Mouse (Mus musculus) liver, adult (tissue): Measurements from ENCODE around the gene Nipal1.

Experiments used
- GATA4 ChIP-seq: IDR thresholded peaks from 2 replicates; pipeline ENCODE4 v1.6.1; 2014; ENCODE audit warnings: mild to moderate bottlenecking, low read length; ENCODE audit not compliant: insufficient replicate concordance

The Nipal1 gene

GRCm38 (mm10) chr5:72647418-72647907 is at the start of gene Nipal1:
Nipal1 (plus strand) TSS chr5:72647795.
- TF ChIP-seq GATA4 = no peak

GRCm38 (mm10) chr5:72601006-72601405 is 46.6 kb upstream of the Nipal1 start:
- TF ChIP-seq GATA4 = no peak

- TF ChIP-seq GATA4 = no peak
These were observed 44.5 kb upstream of the Nipal1 start for GRCm38 (mm10) chr5:72603138-72603537.

- TF ChIP-seq GATA4 = no peak
These were observed 30.2 kb upstream of the Nipal1 start for GRCm38 (mm10) chr5:72617413-72617812.

GRCm38 (mm10) chr5:72621022-72621421 is 26.6 kb upstream of the Nipal1 start:
- TF ChIP-seq GATA4 = no peak

GRCm38 (mm10) chr5:72630026-72630425 is 17.6 kb upstream of the Nipal1 start:
- no peak for TF ChIP-seq GATA4

GRCm38 (mm10) chr5:72634791-72635271 is 12.8 kb upstream of the Nipal1 start:
- TF ChIP-seq GATA4 = no peak

GRCm38 (mm10) chr5:72636122-72636521 is 11.5 kb upstream of the Nipal1 start:
- no peak for TF ChIP-seq GATA4

- TF ChIP-seq GATA4 = no peak
These were observed 11.0 kb upstream of the Nipal1 start for GRCm38 (mm10) chr5:72636576-72636975.

GRCm38 (mm10) chr5:72640072-72640471 is 7.5 kb upstream of the Nipal1 start:
- no peak for TF ChIP-seq GATA4

GRCm38 (mm10) chr5:72643655-72644054 is 3.9 kb upstream of the Nipal1 start:
- TF ChIP-seq GATA4 = no peak

- TF ChIP-seq GATA4 = no peak
These were observed 3.4 kb upstream of the Nipal1 start, which contains the start of gene Cnga1 for GRCm38 (mm10) chr5:72644175-72644574. Cnga1 (minus strand) TSS chr5:72644275.

- TF ChIP-seq GATA4 = no peak
These were observed 1.5 kb upstream of the Nipal1 start for GRCm38 (mm10) chr5:72646131-72646530.

GRCm38 (mm10) chr5:72646996-72647395 is 599 bp upstream of the Nipal1 start:
- no peak for TF ChIP-seq GATA4

- TF ChIP-seq GATA4 = no peak
These were observed 482 bp downstream of the Nipal1 start for GRCm38 (mm10) chr5:72647958-72648595.

GRCm38 (mm10) chr5:72648987-72649735 is 1.6 kb downstream of the Nipal1 start:
- peak; percentile 56; the same call in 1 of the 2 replicates for TF ChIP-seq GATA4
